Mouse (Mus musculus) natural killer cell, adult 2 months (primary cell): Measurements from ENCODE around the gene Dsn1.

Source experiments
- DNase-seq, 2 experiments: peaks; one replicate each; pipeline ENCODE4 v3.0.0; 2022; ENCODE audit warnings: low spot score in 2 of 2

The Dsn1 gene

GRCm38 (mm10) chr2:157027106-157028008 lies 20.4 kb upstream of the Dsn1 start:
- DNase-seq: no peak

GRCm38 (mm10) chr2:157021156-157021555 lies 14.2 kb upstream of the Dsn1 start:
- no peak for DNase-seq

DNA sequence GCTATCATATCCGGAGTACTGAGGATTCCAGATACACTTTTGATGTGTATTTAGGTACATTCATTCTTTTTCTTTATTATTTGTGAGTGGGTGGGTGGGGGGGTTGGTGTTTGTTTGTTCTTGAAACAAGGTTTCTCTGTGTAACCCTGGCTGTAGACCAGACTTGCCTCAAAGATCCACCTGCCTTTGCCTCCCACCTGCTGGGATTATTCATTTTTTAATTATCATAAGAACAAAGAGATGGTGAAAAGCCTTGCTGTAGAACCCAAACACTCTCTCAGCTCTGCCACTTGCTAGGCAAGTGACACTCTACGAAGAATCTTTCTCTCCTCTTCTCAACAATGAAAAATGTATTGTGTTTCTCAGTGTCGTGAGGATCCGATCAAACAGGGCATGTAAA lies 12.3 kb upstream of the Dsn1 start:
- no peak for DNase-seq

GRCm38 (mm10) chr2:157016529-157017270 lies 9.7 kb upstream of the Dsn1 start:
- DNase-seq: no peak

GRCm38 (mm10) chr2:157012341-157012740 lies 5.4 kb upstream of the Dsn1 start:
- DNase-seq: no peak

DNA sequence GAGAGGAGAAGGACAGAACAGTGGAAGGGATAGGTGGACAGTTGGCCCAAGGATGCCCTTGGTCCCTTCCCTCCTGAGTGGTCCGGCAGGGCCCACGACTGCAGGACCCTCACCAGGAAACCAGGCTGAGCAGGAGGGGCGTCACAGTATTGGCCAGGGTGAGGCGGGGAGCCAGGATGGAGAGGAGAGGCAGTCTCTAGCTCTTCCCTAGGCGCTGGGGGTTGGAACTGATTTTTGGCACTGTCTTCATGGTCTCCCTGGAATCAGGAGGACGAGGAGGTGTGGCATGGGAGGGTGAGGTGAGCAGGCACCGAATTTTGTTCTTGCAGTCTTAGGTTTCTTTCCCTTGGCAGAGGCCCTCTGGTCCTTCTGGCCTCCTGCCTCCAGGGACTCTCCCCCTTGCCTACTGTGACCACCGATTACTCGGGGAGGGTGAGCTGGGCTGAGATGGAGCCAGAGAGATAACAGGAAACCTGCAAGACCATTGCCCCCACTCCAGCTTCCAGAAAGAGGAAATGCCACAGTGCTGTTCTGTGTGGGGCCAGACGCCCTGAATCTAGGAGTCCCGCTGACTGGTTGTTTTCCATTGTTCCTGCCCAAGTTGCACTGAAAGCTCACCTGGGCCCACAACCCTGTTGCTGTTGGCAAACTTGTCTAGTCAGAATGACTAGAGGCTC lies 3.8 kb upstream of the Dsn1 start:
- DNase-seq: no peak

DNA sequence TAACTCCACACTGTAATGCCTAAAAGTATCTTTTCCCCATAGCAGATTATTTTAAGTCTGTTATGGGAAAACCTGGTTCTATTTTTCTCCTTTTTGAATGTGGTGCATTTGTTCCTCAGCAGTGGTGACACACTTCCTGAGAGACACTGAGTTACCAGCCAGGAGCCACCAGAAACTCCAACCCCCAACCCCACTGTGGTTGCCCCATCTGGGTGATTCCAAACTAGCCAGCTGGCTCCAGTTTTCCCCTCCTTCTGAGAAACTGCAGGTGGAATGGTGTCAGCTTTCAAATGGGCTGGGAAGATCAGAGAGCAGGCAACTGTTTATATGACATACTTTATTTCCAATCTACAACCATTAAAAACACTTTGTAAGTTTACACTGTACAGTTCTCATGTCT lies 3.2 kb upstream of the Dsn1 start:
- DNase-seq: no peak

DNA sequence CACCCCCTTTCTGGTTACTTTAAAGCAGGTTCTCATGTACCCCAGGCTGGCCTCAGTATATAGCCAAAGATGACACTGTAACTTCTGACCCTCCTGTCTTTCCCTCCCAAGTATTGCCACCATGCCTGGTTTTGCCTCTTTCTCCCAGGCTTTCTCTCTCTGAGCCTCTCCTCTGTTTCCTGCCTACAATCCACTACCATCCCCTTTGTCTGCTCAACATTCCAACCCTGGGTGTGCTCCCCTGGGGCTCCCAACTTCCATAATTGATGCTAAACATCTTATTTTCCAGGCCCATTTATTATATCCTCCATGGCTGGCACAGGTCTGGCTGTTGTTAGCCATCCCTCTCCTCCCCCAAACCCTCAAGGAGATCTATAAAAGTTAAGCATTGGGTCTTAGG lies 1.6 kb upstream of the Dsn1 start:
- no peak for DNase-seq

GRCm38 (mm10) chr2:157007234-157007596 lies 261 bp upstream of the Dsn1 start:
- DNase-seq: no peak

GRCm38 (mm10) chr2:157002321-157002720 lies 4.6 kb downstream of the Dsn1 start:
- no peak for DNase-seq

- DNase-seq: no peak
Observed at GRCm38 (mm10) chr2:156998263-156998662, 8.7 kb downstream of the Dsn1 start.

- peak in 1 of 2 experiments; percentile 24 for DNase-seq
Observed at GRCm38 (mm10) chr2:156996576-156996975, 10.4 kb downstream of the Dsn1 start.

GRCm38 (mm10) chr2:156991470-156992319 lies 15.3 kb downstream of the Dsn1 start, which contains the start of gene Ndrg3:
Ndrg3 (minus strand) TSS chr2:156992056.
- peak; percentile 97 for DNase-seq

DNA sequence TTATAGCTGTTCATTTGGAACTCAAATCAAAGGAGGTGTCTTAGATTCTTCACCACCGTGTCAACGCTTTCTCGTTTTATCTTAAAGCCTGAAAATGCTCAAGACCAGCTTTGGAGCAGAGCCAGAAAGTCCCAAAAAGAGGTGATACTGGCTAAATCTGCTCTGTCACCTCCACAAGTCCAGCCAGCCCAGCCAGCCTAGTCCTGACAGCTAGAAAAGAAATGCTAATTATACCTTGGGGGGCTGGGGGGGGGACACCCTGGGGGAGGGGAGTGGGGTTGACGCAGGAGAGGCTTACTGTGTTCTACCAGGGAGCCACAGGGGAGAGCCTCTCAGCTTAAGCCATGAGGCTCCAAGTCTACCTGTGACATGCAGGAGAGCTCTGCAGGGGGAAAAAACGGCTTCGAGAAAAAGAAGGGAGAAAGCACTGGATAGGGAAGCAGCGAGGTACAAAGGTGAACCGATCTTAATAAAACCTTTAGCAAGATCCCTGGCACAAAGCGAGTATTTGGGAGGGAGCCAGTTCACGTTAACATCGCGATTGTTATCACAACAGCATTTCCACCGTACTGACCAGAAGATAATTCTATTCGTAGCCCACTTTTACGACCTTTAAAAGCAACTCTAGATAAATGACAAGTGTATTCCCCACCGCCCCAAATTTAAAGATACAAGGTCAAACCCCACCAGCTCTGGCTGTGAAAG lies 16.1 kb downstream of the Dsn1 start:
- peak in 1 of 2 experiments; percentile 9 for DNase-seq

GRCm38 (mm10) chr2:156987316-156987715 lies 19.6 kb downstream of the Dsn1 start:
- DNase-seq: no peak

- DNase-seq: no peak
Observed at GRCm38 (mm10) chr2:156982864-156983263, 24.1 kb downstream of the Dsn1 start.

DNA sequence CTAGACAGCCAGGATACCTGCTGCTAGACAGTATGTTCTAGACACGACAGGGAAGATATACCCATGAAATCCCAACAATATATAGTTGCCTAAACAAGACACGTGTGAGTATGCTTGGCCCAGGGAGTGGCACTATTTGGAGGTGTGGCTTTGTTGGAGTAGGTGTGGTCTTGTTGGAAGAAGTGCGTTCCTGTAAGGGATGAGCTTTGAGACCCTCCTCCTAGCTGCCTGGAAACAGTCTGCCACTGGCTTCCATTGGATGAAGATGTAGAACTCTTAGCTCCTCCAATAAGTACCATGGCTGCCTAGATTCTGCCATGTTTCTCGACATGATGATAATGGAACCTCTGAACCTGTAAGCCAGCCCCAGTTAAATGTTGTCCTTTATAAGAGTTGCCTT lies 25.7 kb downstream of the Dsn1 start:
- DNase-seq: no peak

GRCm38 (mm10) chr2:156980059-156980458 lies 26.9 kb downstream of the Dsn1 start:
- DNase-seq: no peak

GRCm38 (mm10) chr2:156976711-156977110 lies 30.2 kb downstream of the Dsn1 start:
- no peak for DNase-seq

DNA sequence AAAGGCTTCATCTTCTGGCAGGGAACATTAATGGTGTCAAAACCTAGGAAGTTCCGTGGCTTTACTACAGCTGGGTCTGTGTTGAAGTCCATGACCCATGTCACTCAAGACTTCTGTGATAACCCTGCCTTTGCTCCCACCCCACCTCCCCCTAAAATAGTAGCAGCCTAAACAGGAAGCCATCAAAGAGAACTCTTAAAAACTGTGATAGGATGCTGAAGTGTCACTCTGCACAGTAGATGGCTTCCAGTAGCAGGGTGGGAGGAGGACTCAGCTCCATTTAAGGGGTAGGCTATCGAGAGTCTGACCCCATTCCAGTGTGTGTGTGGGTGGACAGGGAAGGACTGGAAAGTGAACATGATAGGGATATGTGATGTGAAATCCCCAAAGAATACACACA lies 32.0 kb downstream of the Dsn1 start:
- DNase-seq: no peak
